Mouse (Mus musculus): ENCODE measurements around the gene Wapl.

The Wapl gene

DNA sequence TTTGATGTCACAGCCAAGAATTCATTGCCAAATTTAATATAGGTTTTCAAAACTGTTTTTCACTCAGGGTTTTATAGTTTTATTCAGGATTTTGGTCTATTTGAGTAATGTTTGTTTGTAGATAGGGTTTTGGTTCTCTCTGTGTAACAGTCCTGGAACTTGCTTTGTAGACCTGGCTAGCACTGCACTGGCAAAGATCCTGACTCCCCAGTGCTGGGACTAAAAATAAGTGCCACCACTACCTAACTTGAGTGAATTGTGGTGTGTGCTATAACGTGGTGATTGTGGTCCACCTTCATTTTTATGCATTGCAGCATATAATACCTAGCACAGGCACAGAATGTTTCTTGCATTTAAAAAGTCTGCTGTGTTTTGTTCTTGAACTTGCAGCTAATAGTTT, 23.6 kb downstream of the Wapl start:
- no peak for DNase-seq (ENCODE audit: low read depth, low spot score)

DNA sequence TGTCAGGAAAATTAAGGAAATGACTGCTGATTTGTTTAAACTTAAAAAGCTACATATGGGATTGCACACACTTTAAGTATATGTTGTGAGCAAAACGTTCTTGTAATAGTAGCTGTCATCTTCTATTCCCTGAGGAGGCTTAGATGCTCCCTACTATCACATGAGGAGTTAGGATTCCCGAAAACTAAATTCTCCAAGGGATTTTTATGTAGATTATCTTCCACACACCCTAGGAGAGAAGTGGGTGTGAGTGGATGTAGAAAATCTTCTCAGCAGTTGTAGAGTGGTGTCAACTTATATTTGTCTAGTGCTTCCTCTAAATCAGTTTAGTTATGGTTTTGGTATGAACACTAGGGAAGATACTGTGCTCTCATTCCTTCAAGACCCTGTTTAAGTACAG, 36.5 kb downstream of the Wapl start:
- DNase-seq (ENCODE audit: low read depth, low spot score): no peak

DNA sequence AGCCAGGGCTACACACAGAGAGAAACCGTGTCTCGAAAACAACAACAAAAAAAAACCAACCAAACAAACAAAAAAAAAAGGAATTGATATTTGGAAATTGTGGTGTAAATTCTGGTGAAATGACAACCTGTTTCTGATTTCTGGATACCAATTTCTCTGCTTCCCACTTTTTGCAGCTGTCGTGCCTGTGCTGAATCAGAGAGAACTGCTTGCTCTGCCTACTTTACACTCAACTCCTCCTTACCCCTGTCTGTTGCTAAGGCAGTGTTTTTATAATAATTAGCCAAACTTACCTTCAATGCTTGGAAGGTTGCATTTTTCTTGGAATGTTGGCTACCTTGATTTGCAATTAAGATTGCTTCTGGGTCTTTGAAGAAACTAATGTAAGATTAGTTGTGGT, 38.3 kb downstream of the Wapl start:
- DNase-seq (ENCODE audit: low read depth, low spot score): no peak

DNA sequence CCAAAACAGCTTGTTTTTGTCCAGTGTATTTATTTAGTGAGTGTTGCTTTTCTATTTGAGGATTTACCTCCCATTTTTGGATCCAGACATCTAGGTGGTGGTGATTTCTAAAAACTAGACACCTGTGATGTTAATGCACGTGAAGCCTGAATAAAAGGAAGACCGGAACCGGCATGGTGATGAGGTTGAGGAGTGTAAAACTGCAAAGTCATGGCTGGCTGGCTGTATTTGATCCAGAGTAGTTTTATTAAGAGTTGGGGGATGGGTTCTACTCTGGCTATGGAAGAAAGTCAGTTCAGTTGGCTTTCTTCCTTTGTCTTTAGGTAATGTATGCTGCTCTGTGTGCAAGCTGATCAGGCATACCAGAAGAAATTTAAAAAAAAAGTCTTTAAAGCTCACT, 39.1 kb downstream of the Wapl start:
- no peak for DNase-seq (ENCODE audit: low read depth, low spot score)

DNA sequence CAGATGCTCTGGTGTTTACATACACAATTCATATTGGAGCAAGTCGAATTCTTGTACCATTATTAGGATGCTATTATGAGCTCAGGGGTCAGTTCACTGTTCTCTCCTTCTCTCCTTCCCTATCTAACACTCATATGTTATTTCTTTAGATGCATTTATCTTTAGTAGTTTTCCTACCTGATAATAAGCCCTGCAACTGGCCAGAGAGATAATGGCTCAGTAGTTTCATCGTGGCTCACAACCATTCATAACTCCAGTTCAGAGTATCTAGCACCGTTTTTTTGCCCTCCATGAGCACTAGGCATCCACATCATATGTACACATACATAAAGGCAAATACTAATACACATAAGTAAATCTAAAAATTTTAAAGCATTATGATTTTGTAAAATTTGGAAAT, 44.4 kb downstream of the Wapl start:
- DNase-seq (ENCODE audit: low read depth, low spot score): no peak

DNA sequence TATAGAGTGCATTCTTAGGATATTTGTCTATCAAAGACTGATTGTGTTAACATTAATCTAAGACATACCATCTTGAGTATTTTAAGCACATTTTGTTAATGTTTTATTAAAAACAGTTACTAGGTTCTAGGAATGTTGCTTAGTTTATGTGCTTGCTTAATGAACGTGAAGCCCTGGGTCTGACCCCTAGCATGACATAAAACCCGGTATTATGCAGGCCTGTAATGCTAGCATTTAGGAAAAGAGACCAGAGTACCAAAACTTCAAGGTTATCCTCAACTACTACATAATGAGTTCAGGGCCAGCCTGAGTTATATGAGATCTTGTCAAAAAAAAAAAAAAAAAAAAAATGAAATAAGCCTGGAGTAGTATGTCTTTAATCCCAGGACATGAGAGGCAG, 54.0 kb downstream of the Wapl start:
- no peak for DNase-seq (ENCODE audit: low read depth, low spot score)

DNA sequence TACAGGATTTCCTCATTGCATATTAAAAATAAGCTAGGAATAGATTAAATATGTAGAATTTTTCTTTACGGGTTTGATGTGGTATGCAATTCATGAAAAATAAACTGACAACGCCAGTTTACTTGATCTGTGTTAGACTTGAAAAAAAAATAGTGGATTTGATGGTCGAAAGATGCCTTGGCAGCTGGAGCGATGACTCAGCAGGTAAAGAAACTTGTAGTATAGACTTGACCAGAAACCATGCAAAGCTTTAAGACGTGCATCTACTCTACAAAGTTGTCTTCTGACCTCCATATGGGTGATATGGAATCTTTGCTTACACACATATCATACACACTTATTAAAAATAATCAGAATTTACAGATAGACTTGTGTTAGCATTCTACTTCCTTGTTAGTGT, 61.7 kb downstream of the Wapl start:
- DNase-seq (ENCODE audit: low read depth, low spot score): no peak

DNA sequence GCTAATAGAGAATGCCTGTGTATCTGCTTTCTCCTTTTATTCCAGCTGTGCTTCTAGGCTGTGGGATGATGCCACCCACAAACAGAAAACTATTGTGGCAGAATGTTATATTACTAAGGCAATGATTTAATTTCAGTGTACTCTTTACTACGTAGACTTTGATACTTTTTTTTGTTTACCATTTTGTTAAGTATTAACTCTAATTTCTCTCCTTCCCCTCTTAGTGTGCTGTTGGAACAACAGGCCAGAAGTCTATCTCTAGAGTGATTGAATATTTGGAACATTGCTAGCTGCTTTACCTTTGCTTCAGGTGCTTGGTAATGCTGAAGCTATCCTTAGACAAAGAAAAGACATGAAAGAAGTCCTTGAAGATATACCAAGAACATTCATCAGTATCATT, 71.7 kb downstream of the Wapl start:
- no peak for DNase-seq (ENCODE audit: low read depth, low spot score)

DNA sequence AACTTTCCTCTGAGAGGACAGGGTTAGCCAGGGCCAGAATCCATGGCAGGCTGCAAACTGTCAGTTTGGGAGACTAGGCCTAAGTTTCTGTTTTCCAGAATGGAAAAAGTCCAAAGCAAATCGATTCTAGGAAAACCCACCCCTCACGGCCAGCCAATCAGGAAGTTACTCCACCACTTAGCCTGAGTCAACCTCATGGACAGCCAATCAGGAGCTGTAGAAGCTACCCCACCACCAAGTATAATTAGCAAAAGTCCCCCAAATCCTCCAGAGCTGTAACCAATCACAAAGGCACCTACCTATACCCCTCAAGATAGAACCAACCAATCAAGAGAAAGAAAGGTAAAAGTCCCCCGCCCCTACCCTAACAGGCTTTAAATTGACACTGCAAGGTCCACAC, 82.0 kb downstream of the Wapl start:
- no peak for DNase-seq (ENCODE audit: low read depth, low spot score)

DNA sequence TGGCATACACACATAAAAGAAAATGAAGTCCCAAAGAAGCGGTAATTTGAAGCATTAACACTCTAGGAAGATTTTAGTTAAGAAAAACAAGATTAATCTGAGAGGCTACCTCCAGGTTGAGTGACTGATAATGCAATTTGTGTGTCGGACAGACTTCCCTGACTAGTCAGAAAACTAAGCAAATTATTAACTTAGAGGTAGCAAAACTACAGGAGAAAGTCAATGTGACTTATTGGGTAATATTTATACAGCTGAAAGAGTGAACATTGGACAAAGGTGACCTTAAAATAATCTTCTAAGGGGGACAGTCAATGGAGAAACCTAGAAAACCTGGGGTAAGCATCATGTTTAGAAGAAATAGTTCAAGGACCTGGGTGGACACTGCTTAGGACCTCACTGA, 86.2 kb downstream of the Wapl start:
- no peak for DNase-seq (ENCODE audit: low read depth, low spot score)

DNA sequence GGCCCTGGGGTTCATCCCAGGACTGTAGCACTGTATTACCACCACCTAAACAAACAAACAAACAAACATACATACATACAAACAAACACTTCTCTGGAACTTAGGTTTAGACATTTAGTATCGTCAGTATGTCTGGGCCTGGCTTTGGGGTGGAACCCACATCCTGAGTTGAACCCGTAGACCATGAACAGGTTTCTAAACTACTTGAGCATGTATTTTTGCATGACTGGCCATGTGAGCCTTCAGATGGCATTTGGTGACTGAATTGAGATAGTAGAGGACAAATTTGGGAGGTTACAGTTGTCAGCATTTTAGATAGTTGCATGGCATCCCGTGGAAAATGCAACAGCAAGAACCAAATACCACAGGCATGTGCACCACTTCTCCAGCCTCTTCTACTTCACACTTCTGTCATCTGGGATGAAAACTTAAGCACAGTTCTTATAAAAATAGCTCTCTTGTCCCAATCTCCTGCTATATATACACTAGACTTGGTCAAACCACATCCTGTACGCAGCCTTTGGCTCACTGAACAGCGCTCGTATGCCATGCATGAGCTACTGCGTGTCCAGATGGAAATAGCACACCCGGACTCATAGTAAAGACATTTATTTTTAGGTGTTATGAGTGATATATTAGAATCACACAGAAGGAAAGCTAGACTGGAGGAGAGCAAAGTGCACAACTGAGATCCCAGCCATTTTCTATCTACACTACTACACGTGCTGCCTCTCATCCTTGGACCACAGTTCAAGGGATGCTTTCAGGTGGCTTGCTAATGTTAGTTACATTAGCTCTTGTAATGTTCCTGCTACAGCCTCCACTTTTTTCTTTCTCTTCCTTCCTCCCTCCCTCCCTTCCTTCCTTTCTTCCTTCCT, 87.6 kb downstream of the Wapl start:
- no peak for DNase-seq (ENCODE audit: low read depth, low spot score)

DNA sequence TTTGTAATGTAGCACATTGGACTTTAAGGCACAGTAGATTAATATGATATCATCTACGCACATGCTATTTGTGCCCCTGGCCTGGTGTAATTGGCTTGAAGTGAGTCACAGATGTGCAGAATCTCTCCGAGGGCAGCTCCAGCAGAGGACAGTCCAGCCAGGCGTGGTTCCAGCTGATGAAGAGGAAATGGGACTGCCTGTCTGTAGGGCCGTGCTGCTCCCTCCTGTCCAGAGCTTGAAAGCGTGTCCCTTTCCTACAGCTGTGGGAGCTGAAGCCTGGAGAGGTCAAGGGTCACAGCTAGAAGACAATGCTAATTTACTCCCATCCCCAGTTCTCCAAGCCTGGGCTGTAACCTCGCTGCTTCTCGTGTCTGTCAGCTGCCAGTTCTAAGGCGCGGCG, 89.0 kb downstream of the Wapl start:
- DNase-seq (ENCODE audit: low read depth, low spot score): no peak

DNA sequence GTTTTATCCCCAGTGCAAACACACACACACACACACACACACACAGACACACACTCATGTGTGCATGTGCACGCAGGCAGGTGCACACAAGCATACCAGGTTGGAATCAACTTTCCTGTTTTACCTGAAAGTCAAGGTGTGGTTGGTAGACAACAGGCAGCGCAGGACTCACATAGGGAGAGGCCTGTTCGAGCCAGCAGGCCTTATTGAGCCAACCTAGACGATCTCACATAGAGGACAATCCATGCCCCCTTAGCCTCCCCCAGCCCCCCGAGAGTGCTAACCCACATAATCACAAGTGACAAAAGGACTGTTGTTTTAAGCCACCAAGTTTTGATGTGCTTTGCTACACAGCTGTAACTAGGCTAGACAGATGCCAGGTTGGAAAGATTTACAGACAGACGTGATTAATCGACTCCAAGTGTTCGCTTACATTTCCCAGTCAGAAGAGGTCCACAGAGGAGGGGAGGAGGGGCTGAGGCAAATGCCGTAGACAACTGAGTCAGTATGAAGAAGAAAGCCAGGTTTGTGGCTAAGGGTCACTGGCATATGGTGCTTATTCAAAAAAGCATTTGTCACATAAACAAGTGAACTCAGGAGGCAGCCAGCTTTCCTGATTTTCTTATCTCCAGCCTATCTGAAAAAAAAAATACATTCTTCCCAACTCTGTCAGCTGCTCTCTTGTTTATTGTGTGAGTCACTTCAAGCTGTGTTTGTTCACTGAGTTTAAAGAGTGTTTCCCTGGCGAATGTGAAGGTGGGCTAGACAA, 90.2 kb downstream of the Wapl start:
- DNase-seq (ENCODE audit: low read depth, low spot score): no peak

DNA sequence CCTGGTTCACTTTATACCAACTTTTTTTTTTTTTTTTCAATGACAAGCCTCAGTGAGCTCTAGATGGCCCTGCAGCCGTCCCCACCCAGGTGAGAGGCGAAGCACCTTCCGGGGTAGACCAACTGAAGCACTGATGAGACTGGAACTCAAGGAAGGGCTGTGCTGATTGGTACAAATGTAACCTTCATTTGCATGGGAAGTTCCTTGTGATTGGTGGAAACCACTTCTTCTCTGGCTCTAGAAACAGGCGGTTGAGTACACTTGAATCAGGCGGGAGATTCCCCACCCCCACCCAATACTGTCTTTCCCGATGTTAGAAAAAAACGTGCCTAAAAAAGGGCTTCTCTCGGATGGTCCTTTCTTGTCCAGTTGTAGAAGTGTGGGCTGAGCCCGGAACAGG, 91.2 kb downstream of the Wapl start:
- no peak for DNase-seq (ENCODE audit: low read depth, low spot score)

DNA sequence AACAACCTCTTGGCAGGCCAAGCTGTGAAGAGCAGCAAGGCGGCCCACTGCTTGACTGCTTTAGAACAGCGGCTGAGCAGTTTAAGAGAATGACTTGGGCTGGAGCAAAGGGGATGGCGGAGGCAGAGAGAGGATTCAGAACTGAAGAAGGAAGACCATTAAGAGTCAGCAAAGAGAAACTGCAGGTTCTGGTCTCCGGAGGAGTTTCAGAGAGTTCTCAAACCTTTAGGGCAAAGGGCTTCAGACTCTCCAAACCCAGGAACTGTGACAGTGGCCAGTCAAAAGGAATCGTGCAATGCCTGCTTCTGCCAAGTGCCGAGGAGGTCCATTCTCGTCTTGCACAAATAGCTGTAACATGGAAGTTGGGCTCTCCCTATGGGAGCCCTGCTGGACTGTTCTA, 91.7 kb downstream of the Wapl start:
- no peak for DNase-seq (ENCODE audit: low read depth, low spot score)

DNA sequence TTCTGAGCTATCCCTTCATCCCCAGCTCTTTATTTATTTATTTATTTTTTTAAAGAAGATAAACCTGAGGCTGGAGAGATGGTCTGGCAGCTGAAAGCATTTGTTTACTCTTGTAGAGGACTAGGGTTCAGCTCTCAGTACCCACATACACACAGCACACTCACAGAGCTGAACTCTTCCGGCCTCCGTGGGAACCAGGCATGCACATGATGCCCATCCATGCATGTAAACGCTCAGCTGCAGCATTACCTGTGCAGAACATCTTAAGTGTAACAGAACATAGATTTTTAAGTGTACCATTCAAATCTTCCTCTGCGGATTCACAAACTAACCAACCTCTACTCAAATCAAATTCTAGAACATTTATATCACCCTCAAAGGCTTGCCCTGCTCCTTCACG, 92.5 kb downstream of the Wapl start:
- DNase-seq (ENCODE audit: low read depth, low spot score): no peak

DNA sequence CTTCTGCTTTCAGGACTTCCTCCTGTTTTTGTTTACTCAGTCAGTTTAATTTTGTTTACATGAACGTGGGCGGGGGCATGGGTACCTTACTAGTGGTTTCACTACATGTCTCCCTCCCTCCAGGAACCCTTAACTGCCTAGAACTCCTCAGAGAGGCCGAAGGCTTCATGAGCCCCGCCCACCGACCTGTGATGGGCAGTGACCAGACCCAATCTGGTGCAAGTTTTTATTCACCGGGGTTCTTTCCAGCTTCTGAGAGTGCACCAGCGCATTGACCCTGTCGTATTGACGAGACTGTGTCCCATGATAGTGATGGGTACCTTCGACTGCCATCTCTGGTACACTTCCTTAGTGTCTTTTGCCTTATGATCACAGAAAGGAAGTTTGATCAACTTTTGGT, 94.6 kb downstream of the Wapl start:
- peak; percentile 14 for DNase-seq (ENCODE audit: low read depth, low spot score)

DNA sequence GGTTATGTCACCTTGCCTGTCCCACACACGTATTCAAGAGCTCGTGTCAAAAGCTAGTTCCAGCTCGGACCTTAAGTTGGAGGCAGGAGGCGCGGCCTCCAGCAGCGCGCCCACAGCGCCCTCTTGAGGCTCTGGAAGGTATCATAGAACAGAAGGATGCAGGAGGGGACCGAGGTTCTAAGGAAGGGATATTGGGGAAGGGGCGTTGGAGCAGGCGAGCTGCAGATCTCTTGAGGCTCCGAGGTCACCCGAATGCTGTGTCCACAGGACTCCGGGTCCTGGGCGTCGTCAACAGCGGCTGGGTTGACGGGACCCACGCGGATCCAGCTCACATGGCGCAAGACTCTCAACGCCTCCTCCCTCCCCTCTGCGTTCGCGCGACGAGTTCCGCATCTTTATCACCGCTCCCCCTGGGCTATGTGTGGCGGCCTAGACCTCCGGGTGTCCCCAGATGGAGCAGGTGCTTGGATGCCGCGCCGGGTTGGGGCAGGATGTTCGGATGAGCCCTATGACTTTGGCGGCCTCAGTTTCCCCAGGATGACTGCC, 95.4 kb downstream of the Wapl start:
- DNase-seq (ENCODE audit: low read depth, low spot score): peak; percentile 51

DNA sequence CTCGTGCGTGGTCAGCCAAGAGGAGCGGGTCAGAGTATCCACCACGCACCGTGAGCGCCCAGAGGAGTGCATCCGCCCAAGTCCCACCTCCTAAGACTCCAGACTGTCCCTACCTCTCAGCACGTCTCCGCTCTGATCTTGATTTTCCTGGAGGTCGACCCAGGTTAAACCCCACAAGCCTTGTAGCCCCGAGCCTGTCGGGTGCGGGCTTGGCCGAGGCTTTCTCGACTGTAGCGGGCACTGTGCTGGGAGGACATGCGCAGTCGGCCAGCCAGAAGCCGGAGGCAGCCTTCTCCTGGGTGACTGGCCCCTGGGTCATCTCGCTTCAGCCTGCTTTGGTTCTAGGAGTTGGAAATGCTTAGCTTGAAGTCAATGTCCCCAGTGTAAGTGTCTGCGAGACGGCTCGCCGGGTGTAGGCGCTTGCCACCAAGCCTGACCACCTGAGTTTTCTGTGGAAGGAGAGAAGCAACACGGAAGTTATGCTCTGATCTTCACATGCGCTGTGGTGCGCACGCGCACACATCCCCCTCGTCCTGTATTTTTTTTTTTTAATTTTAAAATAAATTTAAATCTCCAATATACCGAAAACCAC, 95.9 kb downstream of the Wapl start:
- DNase-seq (ENCODE audit: low read depth, low spot score): peak; percentile 6

DNA sequence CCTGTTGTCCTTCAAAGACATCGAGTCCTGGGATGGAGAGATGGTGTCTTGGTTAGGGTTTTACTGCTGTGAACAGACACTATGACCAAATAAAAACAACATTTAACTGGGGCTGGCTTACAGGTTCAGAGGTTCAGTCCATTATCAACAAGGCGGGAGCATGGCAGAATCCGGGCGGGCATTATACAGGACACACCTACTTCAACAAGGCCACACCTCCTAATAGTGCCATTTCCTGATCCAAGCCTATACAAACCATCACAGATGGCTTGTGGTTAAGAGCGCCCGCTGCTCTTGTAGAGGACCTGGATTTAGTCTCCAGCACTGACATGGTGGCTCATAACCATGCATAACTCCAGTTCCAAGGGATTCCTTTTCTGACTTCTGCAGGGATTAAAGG, 96.7 kb downstream of the Wapl start:
- no peak for DNase-seq (ENCODE audit: low read depth, low spot score)

DNA sequence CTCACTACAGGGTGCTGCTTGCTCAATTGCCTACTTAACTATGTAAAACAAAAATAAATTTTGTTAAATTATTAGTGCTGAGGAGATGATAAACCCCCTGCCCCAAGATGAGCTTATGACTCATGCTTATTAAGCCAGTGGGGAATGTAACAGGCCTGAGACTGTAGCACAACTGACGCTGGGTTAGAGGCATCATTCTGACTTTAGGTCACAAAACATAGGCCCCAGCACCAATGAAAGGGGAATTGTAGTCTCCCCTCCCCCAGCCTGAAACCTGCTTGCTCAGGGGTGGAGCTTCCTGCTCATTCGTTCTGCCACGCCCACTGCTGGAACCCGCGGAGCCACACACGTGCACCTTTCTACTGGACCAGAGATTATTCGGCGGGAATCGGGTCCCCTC, 97.9 kb downstream of the Wapl start:
- DNase-seq (ENCODE audit: low read depth, low spot score): no peak

DNA sequence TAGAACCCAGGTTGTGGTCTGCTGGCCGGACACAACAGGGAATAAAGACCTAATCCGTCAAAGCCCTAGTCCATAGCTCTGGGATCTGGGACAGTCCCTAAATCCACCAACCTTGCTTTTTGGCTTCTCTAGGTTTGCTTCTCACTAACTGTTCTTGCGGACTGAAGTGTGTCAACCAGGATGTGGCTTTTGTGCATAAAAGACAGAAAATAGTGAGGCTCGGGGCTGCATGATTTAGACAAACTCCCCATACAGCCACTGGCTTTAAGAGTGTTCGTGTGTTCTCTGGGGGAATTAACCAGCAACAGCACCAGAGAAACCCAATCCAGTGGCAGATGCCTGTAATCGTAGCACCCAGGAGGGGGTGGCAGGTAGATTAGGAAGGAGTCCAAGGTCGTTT, 98.4 kb downstream of the Wapl start:
- no peak for DNase-seq (ENCODE audit: low read depth, low spot score)

DNA sequence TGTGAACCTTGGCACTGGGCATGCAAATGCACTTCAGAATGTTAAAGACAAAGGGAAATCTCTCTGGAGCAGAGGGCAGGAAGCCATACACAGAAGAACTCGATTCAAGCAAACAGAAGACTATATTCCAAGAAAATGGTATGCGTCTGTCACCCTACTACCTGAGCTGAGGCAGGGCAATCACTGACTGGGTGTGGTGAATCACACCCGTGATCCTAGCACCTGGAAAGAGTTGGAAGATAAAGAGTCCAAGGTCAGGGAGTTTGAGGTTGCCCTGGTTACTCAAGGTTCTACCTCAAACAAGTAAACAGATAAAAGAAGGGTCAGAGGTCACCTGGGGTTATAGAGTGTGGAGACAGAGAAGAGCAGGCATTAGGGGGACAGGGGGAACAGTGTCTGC, 100.0 kb downstream of the Wapl start:
- no peak for DNase-seq (ENCODE audit: low read depth, low spot score)

All from retina, postnatal 7 days (tissue).